Comparison of ENCODE assay signal across 8 mouse cellular contexts in genomic region chr17:73196139-73196538, GRCm38 (mm10).
DNase-seq lines count a peak whose midpoint lies in the region; ATAC-seq and TF ChIP-seq lines count a peak whose summit lies in the region.

No protein-coding gene starts in this region.

- H3K4me3 ChIP-seq in hindbrain, postnatal 0 days (ENCODE audit: low read length): no peak overlapping the region
- H3K4me3 ChIP-seq in hindbrain, embryonic 16.5 days (ENCODE audit: low read length): no peak overlapping the region
- H3K4me3 ChIP-seq in midbrain, embryonic 10.5 days: no peak overlapping the region

- H3K9ac ChIP-seq in hindbrain, postnatal 0 days (replicated peaks; ENCODE audit: low read length): no peak overlapping the region
- no peak overlapping the region for H3K9ac ChIP-seq in hindbrain, embryonic 16.5 days (ENCODE audit: low read depth, low read length)

- H3K4me1 ChIP-seq in hindbrain, postnatal 0 days (ENCODE audit: insufficient read depth, low read length): no peaks in the 10 kb centered on the region
- H3K4me1 ChIP-seq in hindbrain, embryonic 16.5 days (ENCODE audit: control insufficient read depth, insufficient read depth, low read depth, low read length): no peaks in the 10 kb centered on the region
- H3K4me1 ChIP-seq in midbrain, embryonic 10.5 days: no peaks in the 10 kb centered on the region

- no peaks in the 10 kb centered on the region for H3K27me3 ChIP-seq in hindbrain, postnatal 0 days (ENCODE audit: insufficient read depth, low read length)
- no peaks in the 10 kb centered on the region for H3K27me3 ChIP-seq in hindbrain, embryonic 16.5 days (replicated peaks; ENCODE audit: control insufficient read depth, insufficient read depth, low read length)
- H3K27me3 ChIP-seq in midbrain, embryonic 10.5 days (ENCODE audit: low read depth, poor library complexity, severe bottlenecking): no peaks in the 10 kb centered on the region

- no peaks in the 10 kb centered on the region for H3K36me3 ChIP-seq in hindbrain, postnatal 0 days (ENCODE audit: insufficient read depth, low read length)
- no peaks in the 10 kb centered on the region for H3K36me3 ChIP-seq in hindbrain, embryonic 16.5 days (ENCODE audit: control insufficient read depth, insufficient read depth, low read length)
- no peaks in the 10 kb centered on the region for H3K36me3 ChIP-seq in midbrain, embryonic 10.5 days

- no peak overlapping the region for H3K27ac ChIP-seq in hindbrain, postnatal 0 days
- no peak overlapping the region for H3K27ac ChIP-seq in hindbrain, embryonic 16.5 days (ENCODE audit: low read depth, low read length)
- H3K27ac ChIP-seq in midbrain, embryonic 10.5 days (replicated peaks): no peak overlapping the region

- 93% methylated on average over 1 of the region's 1 CpGs for WGBS in hindbrain, postnatal 0 days
- WGBS in hindbrain, embryonic 16.5 days: 92% methylated on average over 1 of the region's 1 CpGs
- WGBS in midbrain, embryonic 10.5 days: 97% methylated on average over 1 of the region's 1 CpGs

- peak; percentile 60 for TF ChIP-seq CTCF in hindbrain, postnatal 0 days (IDR thresholded peaks at IDR 0.05; ENCODE audit: low read depth)

- no peak overlapping the region for H3K4me2 ChIP-seq in hindbrain, postnatal 0 days (ENCODE audit: low read depth, low read length)
- H3K4me2 ChIP-seq in hindbrain, embryonic 16.5 days (ENCODE audit: low read length): no peak overlapping the region

- no peaks in the 10 kb centered on the region for H3K9me3 ChIP-seq in hindbrain, postnatal 0 days (ENCODE audit: low read length)
- H3K9me3 ChIP-seq in hindbrain, embryonic 16.5 days (ENCODE audit: control insufficient read depth, low read length): no peaks in the 10 kb centered on the region
- H3K9me3 ChIP-seq in midbrain, embryonic 10.5 days (replicated peaks): no peaks in the 10 kb centered on the region

- ATAC-seq in hindbrain, postnatal 0 days: no peak
- no peak for ATAC-seq in hindbrain, embryonic 16.5 days

- DNase-seq in hindbrain, postnatal 0 days (ENCODE audit: low spot score): peak; percentile 30
- DNase-seq in A20 (ENCODE audit: low read depth, low spot score) (peak; percentile 65), R1 (ENCODE audit: low read depth, low spot score) (peak; percentile 48)
- peak; percentile 32 for DNase-seq in lung, postnatal 14 days
- no peak for DNase-seq in midbrain, embryonic 10.5 days (ENCODE audit: low spot score)
- DNase-seq in right cerebral cortex, postnatal 36 days (ENCODE audit: low spot score in 2 of 2): no peak
- DNase-seq in cerebellum, adult 9-11 months: no peak

Comparison
In these comparisons a context has a peak if more than half of its experiments do, and no peak if none do; other contexts are left out.
1. DNase-seq: peak in hindbrain, postnatal 0 days (single experiment), A20 (single experiment), R1 (single experiment) and lung, postnatal 14 days (single experiment); none in midbrain, embryonic 10.5 days (single experiment), right cerebral cortex, postnatal 36 days (0 of 2) and cerebellum, adult 9-11 months (single experiment).